Mouse (Mus musculus) right cerebral cortex, adult 2 months (tissue): ENCODE data around the gene Gm6401.
"Not testable (repeated sequence)": the region's sequence is repeated elsewhere in the genome, so short reads cannot be mapped to it uniquely, and the experiment has no call there.

Experiments used
- DNase-seq, 2 experiments: peaks; one replicate each; pipeline ENCODE4 v3.0.0; 2021 to 2022; ENCODE audit warnings: low spot score in 2 of 2

Gene Gm6401

GRCm38 (mm10) chr14:41967827-41968226 lies at the start of gene Gm6401:
Gene Gm6401 (minus strand): TSS chr14:41967927.
- not testable (repeated sequence) for DNase-seq

GRCm38 (mm10) chr14:41983225-41983624 lies 15.5 kb upstream of the Gm6401 start, which contains the start of gene Gm3543:
Gene Gm3543 (minus strand): TSS chr14:41983325.
- DNase-seq: not testable (repeated sequence)

GRCm38 (mm10) chr14:41968596-41968995 lies 869 bp upstream of the Gm6401 start:
- DNase-seq: not testable (repeated sequence)

GRCm38 (mm10) chr14:41964095-41964494 lies 3.6 kb downstream of the Gm6401 start:
- not testable (repeated sequence) for DNase-seq

GRCm38 (mm10) chr14:41943695-41944094 lies 24.0 kb downstream of the Gm6401 start, which contains the start of gene 1700024B05Rik:
Gene 1700024B05Rik (plus strand): TSS chr14:41943995.
- DNase-seq: not testable (repeated sequence)

- DNase-seq: not testable (repeated sequence)
Observed at GRCm38 (mm10) chr14:41924649-41925048, 43.1 kb downstream of the Gm6401 start, which contains the start of gene 1700049E17Rik1. Gene 1700049E17Rik1 (plus strand): TSS chr14:41924949.
